Mouse (Mus musculus) stomach, postnatal 0 days (tissue): ENCODE data around the gene Irf2bp2.
A peak's percentile ranks its signal among the peaks of the same experiment; 100 is the strongest.

Experiments used
- CTCF ChIP-seq: IDR thresholded peaks from 2 replicates; pipeline ENCODE4 v1.5.1; 2016; ENCODE audit warnings: antibody characterized with exemption, low read depth, mild to moderate bottlenecking, moderate library complexity
- EP300 ChIP-seq: optimal IDR thresholded peaks from 2 replicates; pipeline ENCODE3; 2016; ENCODE audit warnings: antibody characterized with exemption

GRCm38 (mm10) chr8:126596097-126596634 lies 2.4 kb upstream of the Irf2bp2 start:
- TF ChIP-seq CTCF (peak; percentile 33; the same call in 1 of the 2 replicates), EP300 (peak; percentile 65)
